Mouse (Mus musculus) CD4-positive, CD25-positive, alpha-beta regulatory T cell, adult 4 months (primary cell): ENCODE results near the gene Hist2h3c1. TPM values are rescaled to one million over a fixed set of nuclear protein-coding genes. Genes with fewer than 3 reads are reported as not detected.
"Not testable (repeated sequence)": the region's sequence is repeated elsewhere in the genome, so short reads cannot be mapped to it uniquely, and the experiment has no call there.

Experiments
- ATAC-seq: one replicate; pipeline ENCODE4 v1.8.0; 2017
- polyA plus RNA-seq, 2 experiments: library from polyadenylated mRNA; unstranded; fragments of 100-300 nt; shearing (Covaris generic); gene quantifications; one replicate each; pipeline ENCODE4 v1.2.1; 2017

Gene Hist2h3c1
- polyA plus RNA-seq, 2 experiments from 2014 or later = not detected

DNA sequence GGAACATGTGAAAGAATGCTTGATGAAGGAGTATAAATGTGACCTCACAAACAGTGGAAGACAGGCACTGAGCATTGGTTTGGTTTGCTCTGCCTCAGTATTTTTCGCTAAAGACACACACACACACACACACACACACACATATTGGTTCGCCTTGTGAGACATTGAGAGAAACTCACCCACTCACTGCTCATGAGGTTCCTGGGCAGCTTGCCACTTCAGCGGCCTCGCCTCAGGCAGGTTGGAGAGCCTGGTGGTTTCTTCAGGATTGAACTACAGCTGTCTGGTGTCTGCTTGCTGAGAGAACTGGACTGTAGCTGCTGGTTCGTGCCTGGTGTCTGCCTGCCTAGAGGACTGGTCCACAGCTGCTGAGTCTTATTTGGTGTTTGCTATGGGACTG is 13.7 kb downstream of the Hist2h3c1 start:
- ATAC-seq = no peak

DNA sequence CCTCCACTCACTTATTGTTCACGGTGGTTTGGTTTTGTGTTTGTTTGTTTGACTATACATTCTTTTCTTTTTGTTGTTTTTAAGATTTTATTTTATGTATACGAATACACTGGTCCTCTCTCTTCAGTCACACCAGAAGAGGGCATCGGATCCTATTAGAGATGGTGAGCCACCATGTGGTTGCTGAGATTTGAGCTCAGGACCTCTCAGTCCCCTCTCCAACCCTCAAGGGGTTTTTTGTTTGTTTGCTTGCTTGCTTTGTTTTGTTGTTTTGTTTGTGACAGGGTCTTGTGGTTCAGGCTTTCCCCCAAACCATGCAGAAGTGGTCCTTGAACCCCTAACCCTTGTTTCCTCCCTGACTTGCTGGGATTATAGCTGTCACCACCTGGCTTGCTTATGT is 15.1 kb downstream of the Hist2h3c1 start:
- ATAC-seq = no peak

DNA sequence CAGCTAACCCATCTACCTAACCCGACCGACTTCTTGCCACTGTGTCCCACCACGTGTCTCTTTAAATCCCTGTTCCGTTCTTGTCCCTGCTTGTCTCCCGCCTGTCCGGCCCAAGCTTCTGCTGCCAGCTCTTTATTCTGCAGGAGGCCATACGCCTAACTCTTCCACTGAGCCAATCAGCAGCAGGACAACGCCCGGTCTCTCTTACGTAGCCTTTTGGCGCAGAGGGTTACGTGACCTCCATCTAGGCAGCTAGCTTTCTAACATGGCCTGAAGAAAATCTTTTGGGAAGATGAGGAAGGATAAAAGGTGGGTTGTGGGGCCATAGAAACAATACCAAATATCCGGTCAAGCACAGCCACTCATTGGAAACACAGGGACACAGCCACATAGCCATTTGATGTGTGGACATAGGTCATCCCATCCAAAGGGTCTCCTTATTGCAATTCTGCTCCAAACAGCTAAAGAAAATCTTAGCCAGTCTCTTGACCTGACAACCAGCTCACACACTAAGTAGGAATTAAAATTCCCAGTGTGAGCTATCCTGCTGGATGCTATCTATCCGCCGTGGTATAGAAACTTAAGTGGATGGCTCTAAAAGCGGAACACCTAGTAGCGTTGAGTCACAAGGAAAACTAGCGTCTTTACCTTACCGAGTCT is 15.9 kb downstream of the Hist2h3c1 start:
- ATAC-seq = peak; percentile 67

DNA sequence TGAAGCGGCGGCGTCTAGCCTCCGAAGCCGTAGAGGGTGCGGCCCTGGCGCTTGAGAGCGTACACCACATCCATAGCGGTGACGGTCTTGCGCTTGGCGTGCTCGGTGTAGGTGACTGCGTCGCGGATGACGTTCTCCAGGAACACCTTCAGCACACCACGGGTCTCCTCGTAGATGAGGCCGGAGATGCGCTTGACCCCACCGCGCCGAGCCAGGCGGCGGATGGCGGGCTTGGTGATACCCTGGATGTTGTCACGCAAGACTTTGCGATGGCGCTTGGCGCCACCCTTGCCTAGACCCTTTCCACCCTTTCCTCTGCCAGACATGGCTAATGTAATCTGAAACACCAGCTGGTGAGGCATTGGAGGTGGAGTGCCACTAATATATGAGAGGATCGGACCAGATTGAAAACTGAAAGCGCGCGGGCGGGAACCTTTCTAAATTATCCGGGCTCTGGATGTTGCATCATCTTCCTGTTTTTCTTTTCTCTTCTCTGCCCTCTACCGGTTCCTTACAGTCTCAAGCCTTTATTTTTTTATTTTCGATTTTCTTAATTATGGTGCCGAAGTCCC is 16.6 kb downstream of the Hist2h3c1 start, which contains the start of gene Hist2h4:
Gene Hist2h4 (minus strand): TSS at position 333 of the 572 bp plus-strand sequence.
- peak; percentile 83 for ATAC-seq

DNA sequence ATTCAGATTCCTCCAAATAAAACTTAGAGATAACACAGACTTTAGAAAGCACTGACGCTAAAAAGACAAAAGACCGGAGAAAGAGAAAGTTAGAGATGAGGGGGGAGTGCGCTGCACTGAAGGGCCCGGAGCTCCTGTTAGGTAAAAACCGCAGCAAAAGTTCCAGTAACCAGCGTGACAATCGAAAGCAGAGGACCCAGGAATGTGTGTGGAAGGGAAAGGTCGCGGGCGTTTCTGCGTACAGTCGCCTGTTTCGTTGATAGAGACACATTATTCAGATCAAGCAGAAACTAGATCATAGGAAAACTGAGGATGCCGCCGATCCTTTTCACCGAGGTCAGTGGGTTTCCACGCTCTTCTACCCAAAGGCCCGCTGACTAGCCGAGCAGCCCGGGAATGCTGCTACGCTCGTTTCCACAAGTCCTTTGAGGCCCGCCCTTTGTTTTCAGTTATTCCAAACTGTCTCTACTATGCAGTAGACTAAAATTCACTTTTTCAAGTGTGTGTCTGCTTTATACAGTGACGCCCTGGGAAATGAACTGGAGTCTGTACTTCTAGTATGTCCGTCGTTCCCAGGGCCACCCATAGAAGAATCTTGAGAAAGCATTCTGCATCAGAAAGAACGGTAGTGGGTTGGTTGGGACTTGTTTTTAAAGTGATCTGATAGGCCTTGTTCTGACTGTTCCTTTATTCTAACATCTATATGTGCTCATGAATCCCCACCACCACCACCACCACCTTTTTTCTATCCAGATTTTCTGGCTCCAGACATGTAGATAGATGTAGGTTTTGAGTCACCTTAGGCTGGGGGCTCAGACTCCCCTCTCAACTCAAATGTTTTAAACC is 17.3 kb downstream of the Hist2h3c1 start:
- ATAC-seq = peak; percentile 34

DNA sequence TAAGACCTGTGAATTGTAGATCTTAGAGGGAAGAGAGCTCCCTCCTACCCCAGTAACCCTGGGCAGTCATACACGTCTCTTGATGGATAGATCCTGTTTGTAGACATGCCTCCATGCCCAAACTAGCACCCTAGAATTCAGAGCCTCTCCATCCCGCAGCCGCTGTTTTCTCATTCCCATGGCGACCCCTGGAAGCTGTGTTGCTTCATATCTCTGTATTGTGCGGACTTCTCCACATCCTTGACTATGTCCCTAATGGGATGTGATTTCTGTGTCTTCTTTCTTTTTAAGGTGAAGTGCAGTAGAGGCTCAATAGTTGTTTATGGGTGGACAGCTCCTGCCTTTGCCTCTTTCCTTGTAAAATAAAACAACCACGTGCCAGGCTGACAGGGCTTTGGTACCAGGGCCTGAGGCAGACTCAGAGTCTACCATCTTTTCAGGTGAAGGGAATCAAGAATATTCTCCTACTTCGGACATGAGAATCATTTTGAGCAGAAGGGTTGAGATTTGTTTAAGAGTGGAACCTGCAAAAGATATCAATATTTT is 18.0 kb downstream of the Hist2h3c1 start:
- no peak for ATAC-seq

DNA sequence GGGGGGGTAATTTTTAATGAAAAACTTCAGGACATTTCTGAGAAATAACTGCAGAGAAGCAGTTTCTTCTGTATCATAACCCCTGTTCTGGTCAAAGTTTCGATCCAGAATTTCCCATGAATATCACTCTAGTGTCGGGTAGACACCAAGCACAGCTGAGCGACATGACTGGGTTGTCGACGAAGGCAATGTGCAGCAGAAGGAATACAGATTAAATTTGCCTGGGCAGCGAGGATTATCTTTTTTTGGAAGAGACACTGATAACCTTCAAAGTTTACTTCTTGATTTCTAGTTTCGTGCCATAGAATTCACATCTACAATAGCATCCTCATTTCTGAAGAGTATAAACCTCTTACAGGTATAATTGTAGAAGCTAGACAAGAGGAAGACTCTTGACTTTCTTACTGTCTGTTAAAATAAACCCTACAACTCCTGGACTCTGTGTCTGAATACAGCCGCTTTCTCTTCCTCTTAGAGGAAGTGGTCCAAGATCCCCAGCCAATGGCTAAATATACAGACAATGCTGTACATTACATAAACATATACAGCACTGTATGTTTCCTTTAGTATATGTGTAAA is 19.7 kb downstream of the Hist2h3c1 start:
- no peak for ATAC-seq

DNA sequence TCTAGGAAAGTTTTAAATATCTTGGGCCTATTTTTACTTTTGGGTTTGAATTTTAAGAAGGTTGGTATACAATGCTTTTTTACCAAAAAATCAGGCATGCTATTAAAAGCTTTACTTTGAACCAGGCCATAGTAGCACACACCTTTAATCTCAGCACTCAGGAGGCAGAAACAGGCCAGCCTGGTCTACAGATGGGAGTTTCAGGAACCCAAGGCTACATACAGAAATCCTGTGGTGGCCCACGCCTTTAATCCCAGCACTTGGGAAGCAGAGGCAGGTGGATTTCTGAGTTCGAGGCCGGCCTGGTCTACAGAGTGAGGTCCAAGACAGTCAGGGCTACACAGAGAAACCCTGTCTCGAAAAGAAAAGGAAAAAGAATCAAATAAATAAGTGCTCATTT is 21.1 kb downstream of the Hist2h3c1 start:
- ATAC-seq = no peak

DNA sequence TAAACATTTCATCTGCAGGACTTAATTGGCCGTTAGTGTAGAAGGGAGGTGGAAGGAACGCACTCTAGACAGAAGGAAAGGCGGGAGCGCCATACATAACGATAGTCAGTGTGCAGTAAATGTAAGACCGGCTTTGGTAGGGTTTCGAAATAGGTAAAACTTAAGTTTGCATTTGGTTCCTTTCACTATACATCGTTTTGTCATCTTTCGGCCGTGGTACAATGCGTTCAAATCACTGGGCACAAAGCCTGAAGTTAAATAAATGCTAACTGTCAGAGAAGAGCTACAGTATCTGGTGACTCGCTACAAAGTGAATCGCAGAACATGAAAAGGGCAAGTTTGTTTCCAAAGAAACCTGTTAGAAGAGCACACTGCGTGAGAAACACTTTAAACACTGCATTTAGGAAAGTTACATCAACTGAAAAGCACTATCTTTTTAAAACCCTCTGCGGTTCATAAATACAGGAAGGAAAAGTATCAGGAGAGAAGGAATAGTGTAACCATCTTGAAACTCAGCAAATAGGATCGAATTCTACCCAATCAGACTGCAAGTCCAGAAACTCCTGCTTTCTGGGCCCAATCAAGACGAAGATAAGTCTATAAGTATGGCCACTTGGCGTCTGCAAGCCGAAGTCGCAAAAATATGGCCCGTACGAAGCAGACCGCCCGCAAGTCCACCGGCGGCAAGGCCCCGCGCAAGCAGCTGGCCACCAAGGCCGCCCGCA is 21.7 kb downstream of the Hist2h3c1 start, which contains the start of gene Hist2h3b:
Gene Hist2h3b (plus strand): TSS at position 604 of the 725 bp plus-strand sequence.
- ATAC-seq = peak; percentile 38

DNA sequence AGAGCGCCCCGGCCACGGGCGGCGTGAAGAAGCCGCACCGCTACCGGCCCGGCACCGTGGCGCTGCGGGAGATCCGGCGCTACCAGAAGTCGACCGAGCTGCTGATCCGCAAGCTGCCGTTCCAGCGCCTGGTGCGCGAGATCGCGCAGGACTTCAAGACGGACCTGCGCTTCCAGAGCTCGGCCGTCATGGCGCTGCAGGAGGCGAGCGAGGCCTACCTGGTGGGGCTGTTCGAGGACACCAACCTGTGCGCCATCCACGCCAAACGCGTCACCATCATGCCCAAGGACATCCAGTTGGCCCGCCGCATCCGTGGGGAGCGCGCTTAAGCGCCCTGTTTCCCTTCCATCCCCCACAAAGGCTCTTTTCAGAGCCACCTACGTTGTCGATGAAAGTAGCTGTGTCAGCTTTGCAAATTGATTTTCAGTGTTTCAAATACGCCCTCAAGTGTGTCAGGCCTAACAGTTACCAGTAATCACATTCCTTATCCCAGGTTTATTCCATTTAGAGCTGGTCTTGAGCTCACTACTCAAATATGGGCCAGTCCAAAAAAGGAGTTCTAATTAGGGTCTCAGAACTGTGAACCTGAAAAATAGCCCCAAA is 22.4 kb downstream of the Hist2h3c1 start:
- peak; percentile 35 for ATAC-seq

DNA sequence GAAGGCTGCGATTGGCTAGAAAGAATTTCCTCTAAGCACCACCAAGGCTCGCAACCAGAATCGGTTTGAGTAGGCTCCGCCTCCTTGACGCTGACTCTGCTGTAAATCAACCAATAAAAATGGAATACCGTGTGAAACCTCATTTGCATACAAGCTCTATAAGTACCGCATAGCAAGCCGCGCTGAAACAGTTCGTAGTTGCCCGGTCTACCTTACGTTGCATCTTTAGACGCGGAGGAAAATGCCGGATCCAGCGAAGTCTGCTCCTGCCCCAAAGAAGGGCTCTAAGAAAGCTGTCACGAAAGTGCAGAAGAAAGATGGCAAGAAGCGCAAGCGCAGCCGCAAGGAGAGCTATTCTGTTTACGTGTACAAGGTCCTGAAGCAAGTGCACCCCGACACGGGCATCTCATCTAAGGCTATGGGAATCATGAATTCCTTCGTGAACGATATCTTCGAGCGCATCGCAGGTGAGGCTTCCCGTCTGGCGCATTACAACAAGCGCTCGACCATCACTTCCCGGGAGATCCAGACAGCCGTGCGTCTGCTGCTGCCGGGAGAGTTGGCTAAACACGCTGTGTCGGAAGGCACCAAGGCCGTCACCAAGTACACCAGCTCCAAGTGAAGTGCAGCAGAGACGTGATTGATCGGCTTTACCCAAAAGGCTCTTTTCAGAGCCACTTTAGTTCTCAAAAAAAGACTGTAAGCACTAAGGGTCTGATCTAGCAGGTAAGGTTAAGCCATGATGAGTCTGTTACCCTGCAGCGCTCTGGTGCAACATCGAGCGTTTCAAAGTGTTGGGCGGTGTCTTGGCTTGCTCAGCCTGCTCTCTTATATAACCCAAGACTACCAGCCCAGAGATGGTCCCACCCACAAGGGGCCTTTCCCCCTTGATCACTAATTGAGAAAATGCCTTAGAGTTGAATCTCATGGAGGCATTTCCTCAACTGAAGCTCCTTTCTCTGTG is 23.3 kb downstream of the Hist2h3c1 start, which contains the start of gene Hist2h2bb:
Gene Hist2h2bb (plus strand): TSS at position 242 of the 964 bp plus-strand sequence.
- peak; percentile 86 for ATAC-seq

DNA sequence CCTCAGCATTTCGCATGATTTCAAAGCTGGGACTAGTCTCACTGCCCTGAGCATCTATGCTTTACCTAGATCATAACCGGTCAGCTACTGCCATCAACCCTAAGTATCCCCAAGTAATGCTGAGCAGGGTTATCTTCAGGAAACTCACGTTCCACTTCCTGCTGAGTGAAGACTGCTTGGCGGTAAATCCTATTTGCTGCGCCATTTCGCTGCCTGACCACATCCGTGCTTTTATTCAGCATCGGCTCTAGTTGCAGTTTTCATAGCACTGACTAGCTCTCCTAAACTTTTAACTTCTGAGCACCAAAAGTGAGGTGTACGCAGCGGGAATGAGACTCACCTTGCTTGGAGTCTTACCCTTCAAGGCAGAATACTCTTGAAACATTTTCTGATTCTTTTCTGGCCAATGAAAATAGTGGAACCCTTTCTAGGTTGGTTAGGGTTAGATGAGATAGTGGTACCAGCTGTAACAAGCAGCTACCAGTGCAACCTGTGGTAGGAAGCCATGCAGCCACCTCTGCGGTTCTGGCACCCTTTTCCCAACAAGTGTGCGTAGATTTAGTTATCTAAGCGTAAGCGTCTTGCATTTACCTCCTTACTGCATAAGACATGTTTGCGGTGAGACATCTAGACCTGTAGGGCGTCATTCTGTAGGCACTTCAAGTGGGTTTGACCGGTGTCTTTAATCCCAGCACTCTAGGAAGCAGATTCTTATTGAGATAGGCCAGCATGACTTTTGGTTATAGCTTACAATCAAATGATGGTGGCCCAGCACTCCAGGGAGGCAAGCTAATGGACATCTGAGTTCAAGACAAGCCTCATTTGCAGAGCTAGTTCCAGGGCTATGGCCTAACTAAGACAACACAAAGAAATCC is 27.3 kb downstream of the Hist2h3c1 start:
- ATAC-seq = peak; percentile 42

DNA sequence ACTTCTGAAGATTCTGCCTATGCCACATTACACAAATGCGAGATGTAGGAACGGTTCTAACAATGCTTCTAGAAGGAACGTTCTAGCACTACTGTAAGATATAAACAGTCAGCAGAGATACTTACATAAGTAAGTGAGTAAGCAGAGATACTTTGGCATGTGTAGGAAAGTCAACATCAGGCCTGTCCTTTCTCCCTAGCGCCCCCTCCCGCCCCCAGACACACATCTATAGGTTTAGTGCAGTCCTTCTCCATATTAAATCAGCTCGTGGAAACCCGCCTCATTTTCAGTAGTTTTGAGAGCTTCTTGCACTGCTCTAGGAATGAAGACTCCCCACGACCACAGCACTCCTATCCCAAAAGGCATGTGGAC is 30.9 kb downstream of the Hist2h3c1 start:
- no peak for ATAC-seq

DNA sequence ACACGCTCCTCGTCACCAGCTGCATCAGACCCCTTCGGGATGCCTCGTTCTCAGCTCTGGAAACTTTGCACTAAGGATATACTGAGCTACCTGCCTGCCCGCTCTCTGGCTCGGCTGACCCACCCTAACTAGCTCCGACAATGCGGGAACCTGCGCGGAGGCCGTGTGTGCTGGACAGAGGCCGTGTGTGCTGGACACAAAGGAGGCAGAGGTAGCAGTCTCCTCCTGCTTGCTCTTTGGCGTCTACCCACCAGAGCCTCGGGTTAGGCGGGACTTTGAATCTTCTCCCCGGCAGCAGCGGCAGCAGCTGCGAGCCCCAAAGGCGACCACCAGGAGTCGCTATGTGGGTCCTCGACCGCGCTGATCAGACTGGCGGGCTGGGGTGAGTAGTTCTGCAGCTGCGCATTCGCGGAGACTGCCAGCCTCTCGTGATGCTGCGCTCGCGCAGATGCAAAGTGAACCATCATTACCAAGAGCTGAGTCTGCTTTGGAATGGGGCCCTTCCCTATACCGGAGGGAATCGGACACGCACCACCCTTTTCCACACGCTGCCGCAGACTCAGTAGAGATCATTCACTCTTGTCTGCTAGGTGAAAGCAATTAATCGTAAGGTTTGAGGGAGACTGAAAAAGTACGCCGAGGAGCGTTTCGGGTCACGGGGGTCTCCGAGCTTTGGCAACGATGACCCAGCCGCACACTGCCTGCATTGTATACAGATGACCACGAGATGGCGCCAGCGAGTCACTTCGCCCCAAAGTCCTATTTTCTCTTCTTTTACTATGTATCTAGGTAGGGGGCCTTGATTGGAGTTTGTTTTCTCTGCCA is 31.5 kb downstream of the Hist2h3c1 start:
- ATAC-seq = peak; percentile 85

DNA sequence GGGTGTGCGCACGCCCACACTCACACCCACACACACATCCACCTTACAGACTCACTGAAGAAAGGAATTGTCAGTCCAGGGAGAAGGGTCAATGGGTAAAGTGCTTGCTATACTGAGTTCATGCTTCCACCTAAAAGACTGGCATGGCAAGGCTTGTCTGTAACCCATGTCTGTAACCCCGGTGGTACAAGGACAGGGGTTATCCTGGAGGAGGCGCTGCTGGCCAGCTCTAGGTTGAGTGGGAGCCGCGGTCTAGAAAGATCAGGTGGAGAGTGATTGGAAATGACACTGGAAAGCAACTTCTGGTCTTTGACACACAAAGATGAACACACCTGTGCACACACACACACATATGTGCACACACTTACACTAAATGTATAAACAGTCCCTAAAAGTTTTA is 34.2 kb downstream of the Hist2h3c1 start:
- ATAC-seq = no peak

DNA sequence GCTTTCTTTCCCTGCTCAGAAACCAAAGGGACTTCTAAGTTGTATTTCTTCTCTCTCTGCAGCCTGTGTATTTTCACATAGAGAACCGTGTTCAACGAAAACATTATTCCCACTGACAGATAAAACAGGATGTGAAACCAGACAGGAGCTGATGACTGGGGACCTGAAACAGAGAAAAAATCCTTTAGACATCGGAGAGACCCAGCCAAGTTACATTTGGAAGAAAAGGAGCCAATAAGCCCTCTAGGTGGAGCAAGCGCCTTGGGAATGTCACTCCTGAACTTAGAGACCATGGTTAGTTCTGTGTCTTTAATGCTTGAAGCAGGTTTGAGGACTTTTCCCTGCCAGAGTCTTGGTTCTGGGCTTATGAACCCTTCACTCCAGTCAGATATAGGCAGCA is 38.0 kb downstream of the Hist2h3c1 start:
- no peak for ATAC-seq

DNA sequence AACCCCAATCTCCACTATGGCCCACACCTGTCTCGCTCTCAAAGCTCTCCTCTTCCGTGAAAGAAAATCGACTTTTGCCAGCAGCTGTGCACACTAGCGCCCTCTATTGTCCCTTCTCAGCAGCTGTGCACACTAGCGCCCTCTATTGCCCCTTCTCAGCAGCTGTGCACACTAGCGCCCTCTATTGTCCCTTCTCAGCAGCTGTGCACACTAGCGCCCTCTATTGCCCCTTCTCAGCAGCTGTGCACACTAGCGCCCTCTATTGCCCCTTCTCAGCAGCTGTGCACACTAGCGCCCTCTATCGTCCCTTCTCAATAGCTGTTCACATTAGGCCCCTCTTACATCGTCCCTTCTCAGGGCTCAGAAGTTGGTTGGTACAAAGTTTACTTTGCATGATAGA is 40.8 kb downstream of the Hist2h3c1 start:
- not testable (repeated sequence) for ATAC-seq

DNA sequence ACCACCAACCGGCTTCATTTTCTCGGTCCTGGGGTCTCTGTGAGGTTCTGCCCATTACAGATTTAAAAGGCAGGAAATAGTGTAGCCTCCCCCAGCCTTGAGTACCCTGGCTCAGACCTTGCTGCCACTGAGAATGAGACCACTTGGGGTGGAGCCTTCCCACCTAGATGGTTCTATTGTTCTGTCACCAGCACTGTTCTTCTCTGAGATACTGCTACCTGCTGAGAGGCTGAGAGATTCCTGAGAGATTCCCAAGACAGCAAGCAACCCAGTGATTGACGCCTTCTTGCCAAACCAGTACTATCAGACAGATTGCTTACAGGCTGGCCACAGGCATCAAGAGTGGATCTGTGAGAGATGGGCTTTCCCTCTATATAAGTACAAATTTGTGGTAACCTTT is 42.7 kb downstream of the Hist2h3c1 start:
- ATAC-seq = no peak
